Mouse (Mus musculus) bone marrow, adult 2 months (tissue): Measurements from ENCODE around the gene Gm49721.
"Not testable (repeated sequence)": the region's sequence is repeated elsewhere in the genome, so short reads cannot be mapped to it uniquely, and the experiment has no call there.

ENCODE experiments used
- CTCF ChIP-seq: fragments of 200-500 bp; IDR thresholded peaks from 2 replicates; pipeline ENCODE4 v1.5.1; 2011; ENCODE audit warnings: low read length, control low read depth; ENCODE audit not compliant: control insufficient read depth, insufficient read depth
- POLR2A ChIP-seq: fragments of 200-500 bp; IDR thresholded peaks from 2 replicates; pipeline ENCODE4 v1.6.1; 2011; ENCODE audit warnings: low read depth, mild to moderate bottlenecking, control low read depth, low read length, borderline replicate concordance; ENCODE audit not compliant: control insufficient read depth

DNA sequence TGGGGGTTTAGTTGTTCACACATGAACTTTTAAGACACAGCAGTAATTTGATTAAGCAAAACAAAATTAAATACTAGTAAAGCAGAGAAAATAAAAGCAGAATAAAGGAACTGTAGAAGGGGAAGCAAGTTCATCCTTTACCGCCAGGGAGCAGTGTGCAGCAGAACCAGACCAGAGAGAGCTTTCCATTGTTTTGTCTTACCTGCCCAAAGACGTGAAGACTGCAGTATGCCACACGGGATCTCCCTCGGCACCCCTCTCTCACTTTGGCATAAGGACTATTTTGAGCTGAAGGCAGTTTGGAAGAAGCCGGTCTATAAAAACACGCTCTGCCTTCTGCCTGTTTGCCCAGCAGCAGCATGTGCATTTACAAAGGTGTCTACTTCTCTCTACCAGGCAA is 13.3 kb upstream of the Gm49721 start:
- peak; percentile 36; the same call in 1 of the 2 replicates for TF ChIP-seq CTCF
- TF ChIP-seq POLR2A = not testable (repeated sequence)
